Mouse (Mus musculus): Measurements from ENCODE around the gene Herc4.

DNA sequence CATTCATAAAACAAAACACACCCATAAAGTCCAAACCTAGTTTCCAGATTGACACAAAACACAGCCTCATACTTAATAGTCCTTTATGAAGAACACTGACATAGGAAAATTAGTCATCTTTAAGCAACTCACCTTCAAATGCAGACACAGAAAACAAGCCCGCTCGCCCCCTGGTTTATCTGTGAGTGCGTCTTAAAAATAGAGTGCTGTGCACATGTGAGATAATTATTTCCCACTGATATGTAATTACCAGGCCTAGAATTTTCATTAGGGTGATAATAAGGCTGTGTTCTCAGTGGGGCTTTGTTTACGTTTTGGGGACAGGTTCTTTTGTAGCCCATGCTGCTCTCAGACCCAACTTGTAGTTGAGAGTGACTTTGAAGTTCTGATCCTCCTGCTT lies 44.6 kb upstream of the Herc4 start:
- TF ChIP-seq POLR2A (IDR thresholded peaks at IDR 0.05; ENCODE audit: control insufficient read depth, extremely low read depth, insufficient read depth, low read length, poor library complexity) (no peak), CTCF (IDR thresholded peaks at IDR 0.05; ENCODE audit: borderline replicate concordance, control insufficient read depth, extremely low read depth, insufficient read depth, low read length, poor library complexity) (no peak)

All from thymus, adult 2 months (tissue).